Mouse (Mus musculus) layer of hippocampus, adult 9-11 months (tissue): ENCODE data around the gene Glrx.
A peak's percentile ranks its signal among the peaks of the same experiment; 100 is the strongest.
"Not testable (repeated sequence)": the region's sequence is repeated elsewhere in the genome, so short reads cannot be mapped to it uniquely, and the experiment has no call there.

Experiments used
- DNase-seq: peaks from one replicate; pipeline ENCODE4 v3.0.0; 2022

Gene Glrx

DNA sequence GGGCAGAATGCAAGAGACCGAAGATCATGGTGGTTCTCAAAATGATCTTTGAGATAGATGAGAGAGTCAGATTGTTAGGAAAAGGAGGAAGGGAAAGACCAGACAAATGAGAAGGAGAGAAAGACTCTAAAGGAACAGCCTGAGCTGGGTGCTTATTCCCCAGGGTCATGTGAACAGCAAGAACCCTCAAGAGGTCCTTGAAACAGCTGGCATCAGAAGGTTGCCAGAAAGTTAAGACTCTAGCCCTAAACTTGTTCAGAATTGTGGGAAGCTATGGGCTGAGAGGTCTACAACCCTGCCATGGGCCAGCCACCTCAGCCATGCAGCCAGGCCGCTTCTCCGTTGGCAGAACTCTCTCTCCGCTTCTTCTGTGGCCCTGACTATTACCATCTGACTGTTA lies 1.2 kb upstream of the Glrx start:
- DNase-seq = no peak

- DNase-seq = no peak
Observed at GRCm38 (mm10) chr13:75840752-75841285, 1.2 kb downstream of the Glrx start.

- no peak for DNase-seq
Observed at GRCm38 (mm10) chr13:75841950-75842349, 2.3 kb downstream of the Glrx start.

GRCm38 (mm10) chr13:75843331-75843730 lies 3.7 kb downstream of the Glrx start:
- DNase-seq = no peak

DNA sequence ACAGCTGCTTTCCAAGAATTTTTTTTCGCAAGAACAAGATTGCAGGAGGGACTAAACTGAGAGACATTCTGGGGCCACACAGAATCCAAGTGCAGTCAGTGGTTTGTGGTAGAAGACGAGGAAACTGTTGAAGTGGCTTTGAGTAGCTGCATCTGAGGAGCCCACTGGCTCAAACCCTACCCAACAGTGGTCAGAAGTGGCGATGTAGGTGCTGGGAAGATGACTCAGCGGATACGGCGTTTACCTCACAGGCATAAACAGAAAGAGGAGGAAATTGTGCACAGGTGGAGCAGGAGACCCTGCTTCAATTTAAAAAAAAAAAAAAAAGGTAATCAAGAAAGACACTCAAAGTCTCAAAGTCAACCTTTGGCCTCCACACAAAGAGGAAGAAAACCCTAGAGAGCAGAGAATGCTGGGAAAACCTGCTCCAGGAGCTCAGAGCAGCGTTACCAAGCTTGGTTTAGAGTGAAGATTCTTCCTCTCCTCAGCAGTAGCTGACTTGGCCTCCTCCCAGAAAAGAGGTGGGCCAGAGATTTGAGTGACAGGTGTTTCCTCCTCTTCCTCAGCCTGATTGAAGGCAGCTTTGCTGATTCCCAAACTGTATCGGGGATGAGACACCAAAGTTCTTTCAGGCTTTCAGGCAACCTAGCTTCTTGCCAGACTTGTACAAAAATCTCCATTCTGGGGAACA lies 4.5 kb downstream of the Glrx start:
- no peak for DNase-seq

- no peak for DNase-seq
Observed at GRCm38 (mm10) chr13:75844833-75845518, 5.3 kb downstream of the Glrx start.

DNA sequence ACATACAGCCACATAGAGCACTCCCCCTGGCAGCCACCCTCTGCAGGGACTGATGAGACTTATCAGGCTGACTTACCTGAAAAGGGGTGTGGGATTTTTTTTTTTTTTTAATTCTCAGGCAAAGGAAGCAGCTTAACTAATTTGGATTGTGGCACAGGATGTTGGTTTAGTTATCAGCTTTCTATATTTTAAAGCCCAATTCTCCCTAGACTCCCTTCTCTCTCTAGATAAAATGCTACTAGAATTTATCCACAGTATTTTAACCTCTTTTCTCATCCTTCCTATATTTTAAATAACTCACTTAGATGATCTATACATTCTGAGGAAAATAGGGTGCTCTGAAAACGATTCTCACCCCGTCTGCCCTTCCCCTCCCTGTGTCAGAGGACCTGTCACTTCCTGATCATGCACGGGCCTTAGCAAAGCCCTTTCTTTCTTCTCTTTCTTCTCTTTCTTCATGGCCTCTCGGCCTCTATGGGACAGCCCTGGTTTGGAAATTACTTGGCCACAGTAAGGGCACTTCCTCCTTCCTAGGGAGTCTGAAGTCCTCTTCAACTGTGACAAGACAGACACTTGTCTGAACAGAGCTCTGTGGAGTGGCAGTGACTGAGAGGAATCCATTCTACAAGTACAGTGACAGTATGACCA lies 6.0 kb downstream of the Glrx start:
- DNase-seq = peak; percentile 37

DNA sequence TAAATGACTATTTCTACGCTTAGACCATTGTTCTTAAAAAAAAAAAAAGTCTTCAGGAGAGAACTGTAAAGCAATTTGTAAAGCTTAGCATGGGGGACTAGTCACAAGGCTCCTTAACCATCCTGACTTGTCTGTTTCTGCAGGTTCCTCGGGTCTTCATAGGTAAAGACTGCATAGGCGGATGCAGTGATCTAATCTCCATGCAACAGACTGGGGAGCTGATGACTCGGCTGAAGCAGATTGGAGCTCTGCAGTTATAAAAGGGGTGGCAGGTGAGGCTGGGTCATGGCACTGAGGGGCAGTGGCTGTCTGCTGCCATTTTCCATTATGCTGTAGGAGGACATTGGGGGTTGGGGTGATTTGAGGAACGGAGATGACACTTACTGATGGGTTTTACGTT lies 7.4 kb downstream of the Glrx start:
- DNase-seq = no peak

- no peak for DNase-seq
Observed at GRCm38 (mm10) chr13:75852027-75852426, 12.4 kb downstream of the Glrx start.

DNA sequence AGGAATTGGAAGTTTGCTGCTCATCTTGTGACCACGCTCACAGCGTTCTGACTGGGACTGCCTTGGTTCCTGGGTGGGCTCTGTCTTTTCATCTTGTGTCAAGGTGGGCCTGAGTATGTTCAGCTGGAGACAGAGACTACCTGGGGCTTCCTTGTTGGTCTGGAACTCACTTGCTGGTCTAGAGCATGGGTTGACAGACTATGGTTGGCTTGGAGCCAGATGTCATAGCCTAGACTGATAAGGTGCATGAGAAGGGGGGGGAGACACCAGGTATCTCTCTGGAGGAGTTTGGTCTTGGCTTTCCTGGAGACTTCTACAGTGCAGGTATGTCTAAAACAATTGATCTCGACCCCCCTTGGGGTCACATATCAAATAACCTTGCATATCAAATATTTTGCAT lies 13.4 kb downstream of the Glrx start:
- DNase-seq = no peak

- DNase-seq = no peak
Observed at GRCm38 (mm10) chr13:75859264-75859844, 19.7 kb downstream of the Glrx start.

DNA sequence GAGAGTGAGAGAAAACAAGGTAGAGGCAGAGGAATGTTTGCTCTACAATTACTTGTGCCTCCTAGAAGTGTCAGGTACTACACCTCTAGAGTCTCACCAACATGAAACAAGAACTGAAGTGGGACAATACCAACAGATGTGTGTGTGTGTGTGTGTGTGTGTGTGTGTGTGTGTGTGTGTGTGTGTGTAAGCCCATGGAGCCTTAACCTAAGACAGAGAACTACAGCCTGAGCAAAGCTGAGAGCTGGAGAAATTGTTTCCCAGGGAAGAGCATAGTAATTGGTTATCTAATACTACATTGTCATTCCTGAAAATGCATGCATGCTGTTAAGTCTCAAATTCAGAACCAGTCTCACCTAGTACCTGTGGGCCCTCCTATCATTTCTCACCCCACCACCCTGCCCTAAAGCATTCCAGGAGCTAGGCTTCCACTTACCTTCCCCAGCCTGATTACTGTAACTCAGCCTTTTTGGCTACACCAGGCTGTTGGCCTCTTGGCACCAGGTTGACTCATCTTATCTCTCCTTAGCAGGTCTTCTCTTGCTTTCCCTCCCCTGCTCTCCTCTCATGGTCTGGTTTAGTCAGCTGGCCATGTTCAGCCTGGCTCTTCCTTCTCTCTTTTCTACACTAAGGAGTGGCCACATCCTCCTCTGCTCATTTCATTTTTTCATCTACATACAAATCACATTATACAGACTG lies 26.0 kb downstream of the Glrx start:
- no peak for DNase-seq

- DNase-seq = peak; percentile 33
Observed at GRCm38 (mm10) chr13:75867876-75868275, 28.2 kb downstream of the Glrx start.

- DNase-seq = no peak
Observed at GRCm38 (mm10) chr13:75874608-75875376, 35.1 kb downstream of the Glrx start.

GRCm38 (mm10) chr13:75876188-75876587 lies 36.5 kb downstream of the Glrx start:
- DNase-seq = not testable (repeated sequence)

GRCm38 (mm10) chr13:75876592-75876991 lies 36.9 kb downstream of the Glrx start:
- DNase-seq = no peak

- DNase-seq = peak; percentile 34
Observed at GRCm38 (mm10) chr13:75877907-75878306, 38.2 kb downstream of the Glrx start.

DNA sequence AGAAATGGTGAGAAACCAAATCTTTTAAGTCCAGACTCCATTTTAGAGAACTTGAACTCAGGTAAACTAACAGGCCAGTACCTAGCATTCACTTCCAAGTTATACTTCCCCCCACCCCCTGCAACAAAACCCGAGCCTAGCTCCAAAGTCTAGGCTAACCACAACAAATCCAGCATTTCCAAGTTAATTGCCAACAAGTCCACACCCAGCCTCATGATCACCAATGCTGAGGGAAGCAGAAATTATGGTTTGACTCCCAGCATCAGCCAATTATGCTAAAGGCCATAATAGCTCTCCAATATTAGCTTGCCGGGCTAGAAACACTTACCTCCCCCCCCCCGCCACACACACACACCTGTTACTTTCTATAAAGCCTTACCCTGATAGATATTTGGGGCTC lies 40.1 kb downstream of the Glrx start:
- DNase-seq = no peak

DNA sequence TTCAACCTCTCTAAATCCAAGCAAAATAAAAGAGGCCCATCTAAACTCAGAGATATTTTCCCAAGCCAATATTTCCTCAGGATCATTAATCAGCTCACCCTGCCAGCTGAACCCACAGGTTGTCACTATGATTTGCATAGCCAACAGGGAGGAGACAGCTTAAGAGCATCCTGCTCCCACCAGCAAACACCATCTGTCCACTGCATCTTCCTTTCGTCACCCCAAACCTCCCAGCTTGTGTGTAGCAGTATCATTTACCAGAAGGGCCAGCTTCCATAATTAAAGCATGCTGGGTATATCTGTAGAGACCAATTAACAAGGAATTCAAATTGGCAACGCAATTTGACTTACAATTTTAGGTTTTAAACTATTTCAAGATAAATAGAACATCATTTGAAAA lies 40.8 kb downstream of the Glrx start:
- peak; percentile 79 for DNase-seq

GRCm38 (mm10) chr13:75883792-75884191 lies 44.1 kb downstream of the Glrx start:
- no peak for DNase-seq

GRCm38 (mm10) chr13:75891868-75892267 lies 52.2 kb downstream of the Glrx start:
- no peak for DNase-seq

- no peak for DNase-seq
Observed at GRCm38 (mm10) chr13:75892291-75892690, 52.6 kb downstream of the Glrx start.
